ENCODE assay signal across 21 mouse cellular contexts in genomic region chr17:14750519-14751145, GRCm38 (mm10). TPM values are rescaled to one million over a fixed set of nuclear protein-coding genes. Genes with fewer than 3 reads are reported as not detected.
DNase-seq lines count a peak whose midpoint lies in the region; ATAC-seq and TF ChIP-seq lines count a peak whose summit lies in the region.
"Had no signal": no experiment of that assay in that cellular context is flagged by ENCODE, and none has a peak within 500 bp of the region (broad histone marks: within the 10 kb centered on the region; RNA-seq: fewer than 3 reads in every experiment).

No protein-coding gene starts in this region.

- 68% methylated on average over 3 of the region's 3 CpGs for WGBS in liver, adult 2 months
- WGBS in lung, embryonic 14.5 days, result 18% methylated on average over 3 of the region's 3 CpGs

- TF ChIP-seq POLR2A in liver, adult 2 months (IDR thresholded peaks at IDR 0.05; ENCODE audit: extremely low read depth, insufficient read depth, low read length), result no peak

- peak; percentile 78 for ATAC-seq in lung, embryonic 14.5 days (ENCODE audit: insufficient read depth)
- no peak for ATAC-seq in erythroblast, adult 5-6 weeks (replicated peaks; ENCODE audit: low FRiP score, poor library complexity, severe bottlenecking)
- no peak for ATAC-seq in monocyte, adult 5-6 weeks (replicated peaks; ENCODE audit: insufficient number of reproducible peaks, low FRiP score, low TSS enrichment, poor library complexity, severe bottlenecking)
- ATAC-seq: forebrain, postnatal 0 days had no signal

- no peak overlapping the region for H3K9ac ChIP-seq in liver, adult 2 months (ENCODE audit: low read depth, low read length)
- no peak overlapping the region for H3K9ac ChIP-seq in lung, embryonic 14.5 days
- H3K9ac ChIP-seq: embryonic facial prominence, embryonic 13.5 days; forebrain, postnatal 0 days; heart, embryonic 12.5 days; hindbrain, embryonic 12.5 days; kidney, embryonic 15.5 days; neural tube, embryonic 12.5 days had no signal

- no peak overlapping the region for H3K4me3 ChIP-seq in liver, adult 2 months (ENCODE audit: insufficient read depth, low read depth, low read length)
- no peak overlapping the region for H3K4me3 ChIP-seq in lung, embryonic 14.5 days (ENCODE audit: low read depth, low read length)
- H3K4me3 ChIP-seq: embryonic facial prominence, embryonic 13.5 days; forebrain, embryonic 10.5 days; heart, embryonic 12.5 days; hindbrain, embryonic 12.5 days; kidney, embryonic 15.5 days; neural tube, embryonic 12.5 days had no signal

- no peaks in the 10 kb centered on the region for H3K4me1 ChIP-seq in liver, adult 2 months (ENCODE audit: control insufficient read depth, insufficient read depth, low read length)
- peaks cover 14% of the 10 kb centered on the region for H3K4me1 ChIP-seq in lung, embryonic 14.5 days (ENCODE audit: insufficient read depth)
- H3K4me1 ChIP-seq: forebrain, embryonic 10.5 days; heart, embryonic 12.5 days; hindbrain, embryonic 12.5 days; kidney, embryonic 15.5 days; neural tube, embryonic 12.5 days had no signal

- H3K9me3 ChIP-seq in lung, embryonic 14.5 days (ENCODE audit: low read depth, low read length), result no peaks in the 10 kb centered on the region
- H3K9me3 ChIP-seq: embryonic facial prominence, embryonic 13.5 days; forebrain, embryonic 10.5 days; heart, embryonic 12.5 days; hindbrain, embryonic 12.5 days; kidney, embryonic 15.5 days; neural tube, embryonic 12.5 days had no signal

- no peak overlapping the region for H3K27ac ChIP-seq in liver, adult 2 months (replicated peaks; ENCODE audit: insufficient read depth, low read depth, low read length)
- no peak overlapping the region for H3K27ac ChIP-seq in lung, embryonic 14.5 days (ENCODE audit: low read depth)
- H3K27ac ChIP-seq: embryonic facial prominence, embryonic 13.5 days; forebrain, embryonic 10.5 days; hindbrain, embryonic 12.5 days; kidney, embryonic 15.5 days; neural tube, embryonic 12.5 days had no signal

- peak; percentile 28 for DNase-seq in liver, adult 2 months (ENCODE audit: extremely low read depth, low read depth, low spot score)
- DNase-seq in liver, result no peak
- peak; percentile 86 for DNase-seq in lung, embryonic 14.5 days
- DNase-seq in lung, postnatal 36 days, result peak; percentile 45
- DNase-seq in gastrocnemius, postnatal 14 days, result no peak
- DNase-seq: adrenal gland, postnatal 36 days; B cell, adult 2 months; cerebellum, adult 9-10 months; forebrain, postnatal 0 days; heart, postnatal 14 days; layer of hippocampus, postnatal 36 days; thymus, adult 18-20 months; thymus, postnatal 4 days had no signal

- no peaks in the 10 kb centered on the region for H3K36me3 ChIP-seq in liver, adult 2 months (ENCODE audit: control insufficient read depth, insufficient read depth, low read length)
- H3K36me3 ChIP-seq in lung, embryonic 14.5 days (ENCODE audit: insufficient read depth), result no peaks in the 10 kb centered on the region
- H3K36me3 ChIP-seq: embryonic facial prominence, embryonic 13.5 days; forebrain, embryonic 10.5 days; heart, embryonic 12.5 days; hindbrain, embryonic 12.5 days; kidney, embryonic 15.5 days; neural tube, embryonic 12.5 days had no signal

- H3K4me2 ChIP-seq in lung, embryonic 14.5 days, result no peak overlapping the region
- H3K4me2 ChIP-seq: embryonic facial prominence, embryonic 13.5 days; heart, embryonic 12.5 days; hindbrain, embryonic 12.5 days; kidney, embryonic 15.5 days; neural tube, embryonic 12.5 days had no signal

- intact Hi-C loops in gastrocnemius, postnatal 14 days (cut with DNase I; ENCODE audit: low total_unique reads), result no loop called here

- H3K27me3 ChIP-seq in liver, adult 2 months (ENCODE audit: control insufficient read depth, insufficient read depth, low read length), result no peaks in the 10 kb centered on the region
- no peaks in the 10 kb centered on the region for H3K27me3 ChIP-seq in lung, embryonic 14.5 days (ENCODE audit: insufficient read depth, low read length)
- H3K27me3 ChIP-seq: embryonic facial prominence, embryonic 13.5 days; heart, embryonic 12.5 days; hindbrain, embryonic 12.5 days; kidney, embryonic 15.5 days; neural tube, embryonic 12.5 days had no signal

- H3K79me2 ChIP-seq in liver, adult 2 months (ENCODE audit: control insufficient read depth, insufficient read depth, low read length), result no peaks in the 10 kb centered on the region

- TF ChIP-seq CTCF in liver, adult 2 months (IDR thresholded peaks at IDR 0.05; ENCODE audit: low read depth, low read length), result no peak
- TF ChIP-seq CTCF in lung, embryonic 14.5 days (IDR thresholded peaks at IDR 0.05; ENCODE audit: low read depth), result no peak

RNA-seq across cellular contexts. Expression of gene Thbs2, which starts 56.6 kb away (rescaled TPM):
- total RNA-seq in liver, adult 2 months (2014; rRNA removed), result 2.1 and 2.8 TPM in 2 replicates
- polyA plus RNA-seq in liver, adult 2 months (2012; rRNA removed), result 0.92 and 1.1 TPM in 2 replicates
- polyA plus RNA-seq in lung, embryonic 14.5 days (2014; fragmentation: Nextera tagmentation; extraction: Ambion mirVana), result 18.7 and 21.7 TPM in 2 replicates
- 10 to 100 TPM; 33.7 to 41.8 TPM for total RNA-seq in gastrocnemius, postnatal 14 days (2021)
- not detected in 2 replicates for total RNA-seq in erythroblast, adult 5-6 weeks (2015; ENCODE audit: low replicate concordance)
- not detected in 2 replicates for total RNA-seq in erythroblast, adult 5-6 weeks (2017; ENCODE audit: low replicate concordance)
- total RNA-seq in monocyte, adult 5-6 weeks (2017), result not detected in 3 replicates

Comparison
In these comparisons a context has a peak if more than half of its experiments do, and no peak if none do; other contexts are left out.
1. DNase-seq: peak in liver, adult 2 months (single experiment), lung, embryonic 14.5 days (single experiment) and lung, postnatal 36 days (single experiment); none in liver (single experiment) and gastrocnemius, postnatal 14 days (single experiment).